Mouse (Mus musculus): ENCODE measurements around the gene Pinlyp. TPM values are rescaled to one million over a fixed set of nuclear protein-coding genes. Genes with fewer than 3 reads are reported as not detected.

The Pinlyp gene
- polyA plus RNA-seq, 1 experiment from 2014 or later, result 6.8 TPM

- Histone ChIP-seq H3K4me2 (no peak overlapping the region), H3K4me3 (replicated peaks) (no peak overlapping the region), H3K9me3 (no peaks in the 10 kb centered on the region), H3K4me1 (0 out of 2 replicates have a peak, but pooled peaks cover 10% of the 10 kb centered on the region), H3K27me3 (replicated peaks) (peaks cover 18% of the 10 kb centered on the region; the same call in 1 of the 2 replicates), H3K36me3 (no peaks in the 10 kb centered on the region), H3K27ac (no peak overlapping the region), H3K9ac (no peak overlapping the region)
- ATAC-seq (ENCODE audit: insufficient read depth, low FRiP score, low read depth), result no peak
- 91% methylated on average over 6 of the region's 6 CpGs for whole genome bisulfite sequencing
Observed at GRCm38 (mm10) chr7:24584876-24585275, 39.0 kb upstream of the Pinlyp start.

DNA sequence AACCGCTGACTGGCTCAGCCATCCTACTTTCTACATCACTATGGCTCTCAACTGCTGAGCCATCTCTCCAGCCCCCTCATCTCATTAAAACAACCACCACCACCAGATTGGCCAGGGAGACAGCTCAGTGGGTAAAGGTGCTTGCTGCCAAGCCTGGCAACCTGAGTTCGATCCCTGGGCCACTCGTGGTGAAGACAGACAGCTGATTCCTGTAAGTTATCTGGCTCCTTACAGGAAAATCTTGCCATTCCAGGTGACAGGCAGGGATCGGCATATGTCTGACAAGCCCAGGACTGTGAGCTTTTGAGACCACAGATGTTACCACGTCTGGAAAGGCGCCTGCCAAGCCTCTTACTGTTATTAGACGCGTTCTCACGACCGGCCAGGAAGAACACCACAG lies 31.9 kb upstream of the Pinlyp start:
- H3K4me3 ChIP-seq (replicated peaks), result no peak overlapping the region
- H3K9me3 ChIP-seq, result no peaks in the 10 kb centered on the region
- no peaks in the 10 kb centered on the region; the same call in 1 of the 2 replicates for H3K36me3 ChIP-seq
- no peak for ATAC-seq (ENCODE audit: insufficient read depth, low FRiP score, low read depth)
- no peaks in the 10 kb centered on the region for H3K4me1 ChIP-seq
- H3K27ac ChIP-seq, result no peak overlapping the region
- WGBS, result 89% methylated on average over 10 of the region's 10 CpGs
- no peak overlapping the region for H3K4me2 ChIP-seq
- no peaks in the 10 kb centered on the region for H3K27me3 ChIP-seq (replicated peaks)
- no peak overlapping the region for H3K9ac ChIP-seq

DNA sequence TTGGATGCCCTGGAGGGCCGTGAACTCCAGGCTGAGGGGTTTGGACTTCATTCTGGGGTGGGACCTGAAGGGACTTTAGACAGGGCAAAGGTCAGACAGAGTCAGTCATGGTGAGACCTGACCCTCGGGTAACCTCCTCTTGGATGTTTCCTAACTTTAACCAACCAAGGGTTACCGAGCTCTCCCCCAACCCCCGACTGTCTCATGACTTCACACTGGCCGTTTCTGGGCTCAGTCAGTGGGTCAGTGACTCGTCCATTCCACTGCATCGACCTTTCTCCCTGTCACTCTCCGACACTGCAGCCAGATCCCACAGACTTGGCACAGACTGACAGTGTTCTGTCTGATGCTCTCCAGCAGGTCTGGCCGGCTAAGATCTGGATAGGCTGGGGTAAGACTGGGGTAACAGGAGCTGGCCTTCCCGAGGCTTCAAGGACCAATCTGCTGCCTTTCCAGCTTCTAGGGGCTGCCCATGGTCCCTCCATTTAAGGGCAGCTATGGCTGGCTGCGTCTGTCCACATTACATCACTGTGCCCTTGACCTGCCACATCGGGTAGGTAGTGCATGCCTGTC lies 28.4 kb upstream of the Pinlyp start:
- no peak overlapping the region for H3K9ac ChIP-seq
- no peaks in the 10 kb centered on the region for H3K4me1 ChIP-seq
- peak; percentile 33; the same call in 1 of the 2 replicates for ATAC-seq (ENCODE audit: insufficient read depth, low FRiP score, low read depth)
- 62% methylated on average over 12 of the region's 12 CpGs for WGBS
- H3K36me3 ChIP-seq, result peaks cover 5% of the 10 kb centered on the region
- no peak overlapping the region for H3K4me2 ChIP-seq
- H3K9me3 ChIP-seq, result no peaks in the 10 kb centered on the region
- H3K27me3 ChIP-seq (replicated peaks), result no peaks in the 10 kb centered on the region
- no peak overlapping the region for H3K4me3 ChIP-seq (replicated peaks)
- H3K27ac ChIP-seq, result no peak overlapping the region

DNA sequence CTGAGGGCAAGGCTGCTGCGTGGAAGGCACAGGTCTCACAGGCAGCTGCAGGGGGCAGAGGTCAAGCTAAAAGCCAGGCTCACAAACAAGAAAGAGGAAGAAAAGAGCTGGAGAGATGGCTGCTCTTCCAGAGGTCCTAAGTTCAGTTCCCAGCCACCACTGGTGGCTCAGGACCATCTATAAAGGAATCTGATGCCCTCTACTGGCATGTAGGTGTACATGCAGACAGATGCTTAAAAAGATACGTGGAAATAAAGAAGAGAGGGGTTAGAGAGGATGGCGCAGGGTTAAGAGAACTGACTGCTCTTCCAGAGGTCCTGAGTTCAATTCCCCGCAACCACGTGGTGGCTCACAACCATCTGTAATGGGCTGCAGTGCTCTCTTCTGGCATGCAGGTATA lies 26.5 kb upstream of the Pinlyp start:
- no peak overlapping the region for H3K9ac ChIP-seq
- H3K4me3 ChIP-seq (replicated peaks), result no peak overlapping the region
- no peaks in the 10 kb centered on the region for H3K27me3 ChIP-seq (replicated peaks)
- H3K4me1 ChIP-seq, result no peaks in the 10 kb centered on the region
- H3K4me2 ChIP-seq, result no peak overlapping the region
- ATAC-seq (ENCODE audit: insufficient read depth, low FRiP score, low read depth), result no peak
- H3K36me3 ChIP-seq, result peaks cover 19% of the 10 kb centered on the region
- H3K9me3 ChIP-seq, result no peaks in the 10 kb centered on the region
- 60% methylated on average over 5 of the region's 5 CpGs for WGBS
- H3K27ac ChIP-seq, result no peak overlapping the region

GRCm38 (mm10) chr7:24571071-24571470 lies 25.2 kb upstream of the Pinlyp start:
- Histone ChIP-seq H3K36me3 (peaks cover 32% of the 10 kb centered on the region), H3K4me2 (no peak overlapping the region), H3K27me3 (replicated peaks) (no peaks in the 10 kb centered on the region), H3K4me1 (no peaks in the 10 kb centered on the region), H3K9me3 (no peaks in the 10 kb centered on the region), H3K4me3 (replicated peaks) (no peak overlapping the region), H3K9ac (no peak overlapping the region), H3K27ac (no peak overlapping the region)
- no peak for ATAC-seq (ENCODE audit: insufficient read depth, low FRiP score, low read depth)
- WGBS, result 75% methylated on average over 4 of the region's 4 CpGs

DNA sequence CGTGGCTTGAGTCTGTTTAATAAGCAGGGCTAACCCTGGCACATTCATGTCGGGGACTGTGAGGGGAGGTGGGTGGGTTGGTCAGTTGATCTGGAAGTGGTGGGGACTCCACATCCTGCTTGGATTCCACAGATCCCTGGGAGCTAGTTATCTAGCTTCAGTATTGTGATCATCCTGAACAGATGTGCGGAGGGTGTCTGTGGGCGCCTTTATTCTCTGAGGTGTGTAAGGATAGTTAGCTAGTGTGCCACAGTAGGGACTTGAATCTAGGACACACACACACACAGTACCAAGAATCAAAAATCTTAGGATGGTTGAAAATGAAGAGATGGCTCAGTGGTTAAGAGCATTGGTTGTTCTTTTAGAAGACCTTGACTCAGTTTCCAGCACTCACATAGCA lies 22.6 kb upstream of the Pinlyp start:
- H3K4me2 ChIP-seq, result no peak overlapping the region
- WGBS, result 90% methylated on average over 4 of the region's 4 CpGs
- no peaks in the 10 kb centered on the region for H3K9me3 ChIP-seq
- no peak overlapping the region for H3K9ac ChIP-seq
- no peaks in the 10 kb centered on the region for H3K27me3 ChIP-seq (replicated peaks)
- H3K36me3 ChIP-seq, result peaks cover 32% of the 10 kb centered on the region
- no peaks in the 10 kb centered on the region for H3K4me1 ChIP-seq
- H3K27ac ChIP-seq, result no peak overlapping the region
- ATAC-seq (ENCODE audit: insufficient read depth, low FRiP score, low read depth), result no peak
- H3K4me3 ChIP-seq (replicated peaks), result no peak overlapping the region

DNA sequence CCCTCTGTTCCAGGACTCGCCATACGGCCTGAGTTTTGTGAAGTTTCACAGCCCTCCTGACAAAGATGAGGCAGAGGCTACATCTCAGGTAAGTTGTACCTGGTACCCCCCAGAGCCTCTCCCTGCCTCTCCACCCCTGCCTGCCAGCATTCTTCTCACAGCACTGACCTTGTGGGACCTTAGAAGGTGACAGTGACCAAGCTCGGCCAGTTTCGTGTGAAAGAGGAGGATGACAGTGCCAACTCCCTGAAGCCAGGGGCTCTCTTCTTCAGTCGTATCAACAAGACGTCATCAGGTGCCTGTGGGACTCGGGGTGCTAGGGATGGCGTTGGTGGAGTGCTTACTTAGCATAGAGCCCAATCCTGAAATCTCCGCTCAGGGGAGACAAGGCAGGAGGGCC lies 20.3 kb upstream of the Pinlyp start:
- no peak for ATAC-seq (ENCODE audit: insufficient read depth, low FRiP score, low read depth)
- no peak overlapping the region for H3K4me2 ChIP-seq
- no peak overlapping the region for H3K4me3 ChIP-seq (replicated peaks)
- H3K9me3 ChIP-seq, result no peaks in the 10 kb centered on the region
- H3K27me3 ChIP-seq (replicated peaks), result no peaks in the 10 kb centered on the region
- no peaks in the 10 kb centered on the region for H3K4me1 ChIP-seq
- peaks cover 37% of the 10 kb centered on the region for H3K36me3 ChIP-seq
- H3K9ac ChIP-seq, result no peak overlapping the region
- H3K27ac ChIP-seq, result no peak overlapping the region
- WGBS, result 93% methylated on average over 9 of the region's 9 CpGs

DNA sequence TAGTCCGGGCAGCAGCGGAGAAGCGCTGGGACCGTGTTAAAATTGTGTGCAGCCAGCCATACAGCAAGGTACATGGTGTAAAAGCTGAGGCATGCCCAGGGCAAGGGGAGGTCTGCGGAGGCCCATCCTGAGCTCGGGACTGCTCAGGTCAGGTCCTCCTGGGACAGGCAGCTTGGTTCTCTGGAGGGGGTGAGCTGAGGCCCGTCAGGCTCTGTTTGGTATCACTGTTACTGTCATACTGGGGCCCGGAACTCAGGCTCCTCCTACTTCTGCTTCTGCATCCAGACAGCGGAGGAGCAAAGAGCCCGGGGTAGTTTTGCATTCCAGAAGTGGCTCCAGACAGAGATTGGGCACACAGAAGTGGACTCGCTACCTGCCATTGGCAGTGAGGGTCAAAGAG lies 19.7 kb upstream of the Pinlyp start:
- Histone ChIP-seq H3K4me1 (no peaks in the 10 kb centered on the region), H3K4me2 (no peak overlapping the region), H3K36me3 (peaks cover 38% of the 10 kb centered on the region), H3K4me3 (replicated peaks) (no peak overlapping the region), H3K27me3 (replicated peaks) (no peaks in the 10 kb centered on the region), H3K9ac (no peak overlapping the region), H3K9me3 (no peaks in the 10 kb centered on the region), H3K27ac (no peak overlapping the region)
- ATAC-seq (ENCODE audit: insufficient read depth, low FRiP score, low read depth), result no peak
- WGBS, result 88% methylated on average over 11 of the region's 11 CpGs

- no peak overlapping the region for H3K4me2 ChIP-seq
- peaks cover 38% of the 10 kb centered on the region for H3K36me3 ChIP-seq
- no peak overlapping the region for H3K4me3 ChIP-seq (replicated peaks)
- no peaks in the 10 kb centered on the region for H3K27me3 ChIP-seq (replicated peaks)
- no peak for ATAC-seq (ENCODE audit: insufficient read depth, low FRiP score, low read depth)
- 59% methylated on average over 6 of the region's 6 CpGs for WGBS
- H3K9me3 ChIP-seq, result no peaks in the 10 kb centered on the region
- no peak overlapping the region for H3K27ac ChIP-seq
- no peak overlapping the region for H3K9ac ChIP-seq
- H3K4me1 ChIP-seq, result no peaks in the 10 kb centered on the region
Observed at GRCm38 (mm10) chr7:24564607-24565265, 18.8 kb upstream of the Pinlyp start.

- H3K27me3 ChIP-seq (replicated peaks), result no peaks in the 10 kb centered on the region
- H3K9ac ChIP-seq, result no peak overlapping the region
- H3K4me1 ChIP-seq, result no peaks in the 10 kb centered on the region
- H3K9me3 ChIP-seq, result no peaks in the 10 kb centered on the region
- H3K36me3 ChIP-seq, result peaks cover 43% of the 10 kb centered on the region
- no peak for ATAC-seq (ENCODE audit: insufficient read depth, low FRiP score, low read depth)
- WGBS, result 88% methylated on average over 4 of the region's 4 CpGs
- no peak overlapping the region for H3K4me3 ChIP-seq (replicated peaks)
- no peak overlapping the region for H3K4me2 ChIP-seq
- H3K27ac ChIP-seq, result no peak overlapping the region
Observed at GRCm38 (mm10) chr7:24563837-24564206, 17.9 kb upstream of the Pinlyp start.

DNA sequence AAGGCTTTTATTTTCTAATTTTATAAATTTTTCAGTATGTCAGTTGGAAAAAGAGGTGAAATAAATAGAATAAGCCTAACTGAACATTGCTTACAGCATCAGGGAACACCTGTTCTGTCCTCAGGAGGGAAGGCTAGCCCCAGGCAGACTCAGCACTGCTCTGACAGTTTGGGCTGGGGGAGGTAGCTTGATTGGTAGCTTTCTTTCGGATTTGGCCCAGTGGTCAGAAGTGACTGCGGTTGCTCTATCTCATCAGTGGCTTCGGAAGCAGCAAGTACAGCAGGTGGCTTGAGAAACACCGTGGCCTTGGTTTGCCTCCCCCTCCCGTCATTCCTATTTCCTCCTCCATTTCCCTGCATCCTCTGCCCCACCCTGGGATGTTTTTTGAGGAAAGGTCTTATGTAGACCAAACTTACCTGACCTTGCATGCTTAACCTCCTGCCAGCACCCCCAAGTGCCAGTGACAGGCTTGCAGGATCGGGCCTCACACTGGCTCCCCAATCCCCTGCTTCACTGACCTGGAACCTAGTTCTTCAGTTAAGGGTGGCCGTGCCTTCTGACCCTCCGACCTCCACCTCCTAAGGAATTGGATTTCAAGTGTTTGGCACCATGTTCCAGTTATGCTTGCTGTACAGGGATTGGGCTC lies 17.4 kb upstream of the Pinlyp start:
- no peak for ATAC-seq (ENCODE audit: insufficient read depth, low FRiP score, low read depth)
- Histone ChIP-seq H3K4me3 (replicated peaks) (no peak overlapping the region), H3K4me2 (no peak overlapping the region), H3K4me1 (no peaks in the 10 kb centered on the region), H3K36me3 (peaks cover 38% of the 10 kb centered on the region), H3K27me3 (replicated peaks) (no peaks in the 10 kb centered on the region), H3K27ac (no peak overlapping the region), H3K9ac (no peak overlapping the region), H3K9me3 (no peaks in the 10 kb centered on the region)
- WGBS, result 90% methylated on average over 8 of the region's 8 CpGs

DNA sequence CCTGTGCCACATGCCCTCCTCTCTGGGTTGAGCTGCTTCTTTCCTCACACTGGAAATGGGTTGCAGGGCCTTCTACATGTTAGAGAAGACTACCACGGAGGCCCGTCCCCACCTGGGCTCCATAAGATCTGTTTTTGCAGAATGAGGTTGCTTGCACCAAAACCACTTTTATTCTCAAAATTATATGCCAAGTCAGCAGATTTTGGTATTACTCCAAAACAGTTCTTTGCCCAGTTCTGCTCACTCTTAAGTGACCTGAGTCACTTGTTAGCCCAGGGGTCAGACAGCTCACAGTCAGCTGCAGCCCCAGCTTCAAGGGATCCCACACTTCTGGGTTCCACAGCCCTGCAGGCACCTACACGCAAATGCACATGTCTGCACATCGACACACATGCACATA lies 15.5 kb upstream of the Pinlyp start:
- H3K36me3 ChIP-seq, result peaks cover 23% of the 10 kb centered on the region
- no peak overlapping the region for H3K4me3 ChIP-seq (replicated peaks)
- no peaks in the 10 kb centered on the region for H3K27me3 ChIP-seq (replicated peaks)
- no peak overlapping the region for H3K9ac ChIP-seq
- no peaks in the 10 kb centered on the region for H3K4me1 ChIP-seq
- H3K27ac ChIP-seq, result 0 out of 2 replicates have a peak overlapping the region, but pooled peaks have one; percentile 9
- WGBS, result 83% methylated on average over 4 of the region's 4 CpGs
- H3K9me3 ChIP-seq, result no peaks in the 10 kb centered on the region
- no peak for ATAC-seq (ENCODE audit: insufficient read depth, low FRiP score, low read depth)
- H3K4me2 ChIP-seq, result no peak overlapping the region
